Mouse (Mus musculus): ENCODE results near the gene Abhd12. TPM values are rescaled to one million over a fixed set of nuclear protein-coding genes. Genes with fewer than 3 reads are reported as not detected.

Abhd12 gene
- polyA plus RNA-seq, 1 experiment, result 62.6 TPM

- 0 out of 2 replicates have a peak, but pooled peaks have one; percentile 3 for TF ChIP-seq CTCF (conservative IDR thresholded peaks at IDR 0.05; ENCODE audit: insufficient read depth, insufficient read length, low read depth, low read length)
- TF ChIP-seq POLR2A (IDR thresholded peaks at IDR 0.05; ENCODE audit: low read depth, low read length), result no peak
- Histone ChIP-seq H3K4me1 (ENCODE audit: control insufficient read depth, insufficient read depth, low read length) (no peaks in the 10 kb centered on the region), H3K27me3 (replicated peaks; ENCODE audit: control insufficient read depth, insufficient read depth, low read length) (no peaks in the 10 kb centered on the region), H3K36me3 (ENCODE audit: control insufficient read depth, insufficient read depth, low read length) (no peaks in the 10 kb centered on the region), H3K27ac (ENCODE audit: insufficient read depth, low read depth, low read length) (no peak overlapping the region), H3K4me3 (ENCODE audit: insufficient read depth, low read depth, low read length) (no peak overlapping the region)
- 78% methylated on average over 4 of the region's 4 CpGs for WGBS
- no peak for DNase-seq
Observed at GRCm38 (mm10) chr2:150828654-150829053, 75.9 kb downstream of the Abhd12 start.

GRCm38 (mm10) chr2:150828164-150828563 lies 76.4 kb downstream of the Abhd12 start:
- no peak for DNase-seq
- WGBS, result 86% methylated on average over 3 of the region's 3 CpGs
- Histone ChIP-seq H3K4me3 (ENCODE audit: insufficient read depth, low read depth, low read length) (no peak overlapping the region), H3K27me3 (replicated peaks; ENCODE audit: control insufficient read depth, insufficient read depth, low read length) (no peaks in the 10 kb centered on the region), H3K36me3 (ENCODE audit: control insufficient read depth, insufficient read depth, low read length) (no peaks in the 10 kb centered on the region), H3K4me1 (ENCODE audit: control insufficient read depth, insufficient read depth, low read length) (no peaks in the 10 kb centered on the region), H3K27ac (ENCODE audit: insufficient read depth, low read depth, low read length) (no peak overlapping the region)
- TF ChIP-seq POLR2A (IDR thresholded peaks at IDR 0.05; ENCODE audit: low read depth, low read length) (no peak), CTCF (conservative IDR thresholded peaks at IDR 0.05; ENCODE audit: insufficient read depth, insufficient read length, low read depth, low read length) (0 out of 2 replicates have a peak, but pooled peaks have one; percentile 16)

GRCm38 (mm10) chr2:150826426-150826825 lies 78.1 kb downstream of the Abhd12 start:
- Histone ChIP-seq H3K4me1 (ENCODE audit: control insufficient read depth, insufficient read depth, low read length) (no peaks in the 10 kb centered on the region), H3K27me3 (replicated peaks; ENCODE audit: control insufficient read depth, insufficient read depth, low read length) (no peaks in the 10 kb centered on the region), H3K27ac (ENCODE audit: insufficient read depth, low read depth, low read length) (no peak overlapping the region), H3K36me3 (ENCODE audit: control insufficient read depth, insufficient read depth, low read length) (no peaks in the 10 kb centered on the region), H3K4me3 (ENCODE audit: insufficient read depth, low read depth, low read length) (no peak overlapping the region)
- TF ChIP-seq CTCF (conservative IDR thresholded peaks at IDR 0.05; ENCODE audit: insufficient read depth, insufficient read length, low read depth, low read length), result no peak
- no peak for TF ChIP-seq POLR2A (IDR thresholded peaks at IDR 0.05; ENCODE audit: low read depth, low read length)
- 84% methylated on average over 3 of the region's 3 CpGs for WGBS
- DNase-seq, result no peak

- no peaks in the 10 kb centered on the region for H3K36me3 ChIP-seq (ENCODE audit: control insufficient read depth, insufficient read depth, low read length)
- H3K4me1 ChIP-seq (ENCODE audit: control insufficient read depth, insufficient read depth, low read length), result no peaks in the 10 kb centered on the region
- 78% methylated on average over 8 of the region's 8 CpGs for WGBS
- H3K4me3 ChIP-seq (ENCODE audit: insufficient read depth, low read depth, low read length), result no peak overlapping the region
- no peak overlapping the region for H3K27ac ChIP-seq (ENCODE audit: insufficient read depth, low read depth, low read length)
- DNase-seq, result no peak
- TF ChIP-seq POLR2A (IDR thresholded peaks at IDR 0.05; ENCODE audit: low read depth, low read length), result no peak
- no peak for TF ChIP-seq CTCF (conservative IDR thresholded peaks at IDR 0.05; ENCODE audit: insufficient read depth, insufficient read length, low read depth, low read length)
- H3K27me3 ChIP-seq (replicated peaks; ENCODE audit: control insufficient read depth, insufficient read depth, low read length), result no peaks in the 10 kb centered on the region
Observed at GRCm38 (mm10) chr2:150822987-150823386, 81.6 kb downstream of the Abhd12 start.

GRCm38 (mm10) chr2:150820720-150821119 lies 83.8 kb downstream of the Abhd12 start:
- TF ChIP-seq POLR2A (IDR thresholded peaks at IDR 0.05; ENCODE audit: low read depth, low read length), result no peak
- no peak for TF ChIP-seq CTCF (conservative IDR thresholded peaks at IDR 0.05; ENCODE audit: insufficient read depth, insufficient read length, low read depth, low read length)
- Histone ChIP-seq H3K36me3 (ENCODE audit: control insufficient read depth, insufficient read depth, low read length) (no peaks in the 10 kb centered on the region), H3K4me3 (ENCODE audit: insufficient read depth, low read depth, low read length) (no peak overlapping the region), H3K27me3 (replicated peaks; ENCODE audit: control insufficient read depth, insufficient read depth, low read length) (no peaks in the 10 kb centered on the region), H3K4me1 (ENCODE audit: control insufficient read depth, insufficient read depth, low read length) (no peaks in the 10 kb centered on the region), H3K27ac (ENCODE audit: insufficient read depth, low read depth, low read length) (no peak overlapping the region)
- 92% methylated on average over 8 of the region's 8 CpGs for WGBS
- no peak for DNase-seq

- 75% methylated on average over 8 of the region's 8 CpGs for WGBS
- Histone ChIP-seq H3K27ac (ENCODE audit: insufficient read depth, low read depth, low read length) (no peak overlapping the region), H3K27me3 (replicated peaks; ENCODE audit: control insufficient read depth, insufficient read depth, low read length) (no peaks in the 10 kb centered on the region)
Observed at GRCm38 (mm10) chr2:150818742-150819141, 85.8 kb downstream of the Abhd12 start.

GRCm38 (mm10) chr2:150816676-150817402 lies 87.7 kb downstream of the Abhd12 start:
- TF ChIP-seq CTCF (conservative IDR thresholded peaks at IDR 0.05; ENCODE audit: insufficient read depth, insufficient read length, low read depth, low read length) (no peak), POLR2A (IDR thresholded peaks at IDR 0.05; ENCODE audit: low read depth, low read length) (no peak)
- 93% methylated on average over 18 of the region's 18 CpGs for WGBS
- Histone ChIP-seq H3K4me3 (ENCODE audit: insufficient read depth, low read depth, low read length) (no peak overlapping the region), H3K27ac (ENCODE audit: insufficient read depth, low read depth, low read length) (no peak overlapping the region), H3K27me3 (replicated peaks; ENCODE audit: control insufficient read depth, insufficient read depth, low read length) (no peaks in the 10 kb centered on the region), H3K4me1 (ENCODE audit: control insufficient read depth, insufficient read depth, low read length) (no peaks in the 10 kb centered on the region), H3K36me3 (ENCODE audit: control insufficient read depth, insufficient read depth, low read length) (no peaks in the 10 kb centered on the region)
- no peak for DNase-seq

More at GRCm38 (mm10) chr2:150818742-150819141, 85.8 kb downstream of the Abhd12 start:
- Histone ChIP-seq H3K4me3 (ENCODE audit: insufficient read depth, low read depth, low read length) (no peak overlapping the region), H3K36me3 (ENCODE audit: control insufficient read depth, insufficient read depth, low read length) (no peaks in the 10 kb centered on the region), H3K4me1 (ENCODE audit: control insufficient read depth, insufficient read depth, low read length) (no peaks in the 10 kb centered on the region)
- TF ChIP-seq CTCF (conservative IDR thresholded peaks at IDR 0.05; ENCODE audit: insufficient read depth, insufficient read length, low read depth, low read length) (no peak), POLR2A (IDR thresholded peaks at IDR 0.05; ENCODE audit: low read depth, low read length) (no peak)
- DNase-seq, result no peak
